Mouse (Mus musculus) lung, adult 2 months (tissue): ENCODE measurements around the gene Ncf1.

Experiments
- CTCF ChIP-seq: fragments of 200-500 bp; IDR thresholded peaks from 2 replicates; pipeline ENCODE4 v1.5.1; 2011; ENCODE audit warnings: mild to moderate bottlenecking, low read length, control low read depth; ENCODE audit not compliant: insufficient read depth
- POLR2A ChIP-seq: fragments of 200-500 bp; IDR thresholded peaks from 2 replicates; pipeline ENCODE4 v1.6.1; 2011; ENCODE audit warnings: low read depth, mild to moderate bottlenecking, control low read depth, low read length, borderline replicate concordance; ENCODE audit errors: extremely low read depth

DNA sequence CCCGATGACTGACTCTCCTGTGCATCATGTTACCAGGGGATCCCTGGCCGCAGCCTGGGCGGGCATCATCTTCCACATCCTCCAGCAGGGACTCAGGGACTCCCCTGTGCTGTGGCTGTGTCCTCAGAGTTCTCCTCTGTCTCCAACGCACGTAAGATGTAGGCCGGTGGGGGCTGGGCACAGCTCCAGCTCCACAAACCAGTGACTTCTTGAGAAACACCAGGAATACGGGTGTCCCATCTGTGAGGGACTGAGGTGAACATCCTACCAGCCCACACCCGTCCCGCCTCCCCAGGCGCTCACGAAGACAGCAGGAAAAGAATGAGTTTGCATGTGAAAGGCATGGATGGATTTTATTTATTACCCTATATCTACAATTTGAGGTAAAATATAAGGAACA lies 8.1 kb upstream of the Ncf1 start:
- TF ChIP-seq CTCF (no peak), POLR2A (no peak)
